ENCODE assay signal across 14 mouse cellular contexts in the genomic region with DNA sequence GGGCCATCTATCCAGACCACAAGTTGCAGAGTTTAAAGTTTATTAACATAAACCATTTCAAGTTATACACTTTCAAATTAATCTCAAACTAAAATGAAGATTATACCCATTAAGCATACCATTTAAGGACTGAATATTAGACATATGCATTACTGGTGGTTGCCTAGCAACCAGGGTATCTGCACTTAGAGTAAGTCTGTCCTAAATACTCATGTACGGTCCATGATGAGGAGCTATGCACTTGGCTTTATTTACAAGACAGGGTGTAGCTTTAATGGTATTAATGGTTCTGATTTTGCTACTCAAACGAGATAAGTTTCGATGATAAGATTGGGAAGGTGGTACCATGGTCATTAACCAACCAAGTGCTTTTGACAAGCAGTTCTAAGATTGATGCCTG.
"Had no signal": no experiment of that assay in that cellular context is flagged by ENCODE, and none has a peak within 500 bp of the region (broad histone marks: within the 10 kb centered on the region; RNA-seq: fewer than 3 reads in every experiment).

No protein-coding gene starts in this region.

- H3K27me3 ChIP-seq: liver, embryonic 13.5 days; midbrain, embryonic 13.5 days; stomach, embryonic 15.5 days had no signal

- H3K36me3 ChIP-seq: liver, embryonic 13.5 days; midbrain, embryonic 13.5 days; stomach, embryonic 15.5 days had no signal

- DNase-seq: kidney, adult 18-20 months; kidney, postnatal 14 days; kidney, postnatal 4 days; liver, embryonic 13.5 days; lung, adult 2 months; lung, postnatal 14 days; lung, postnatal 4 days; right cerebral cortex, postnatal 14 days; right cerebral cortex, postnatal 4 days; thymus, postnatal 25 days had no signal

- H3K9me3 ChIP-seq: liver, embryonic 13.5 days; midbrain, embryonic 13.5 days; stomach, embryonic 15.5 days had no signal

- H3K4me3 ChIP-seq: left cerebral cortex, adult 2 months; liver, embryonic 13.5 days; midbrain, embryonic 13.5 days; stomach, embryonic 15.5 days had no signal

- ATAC-seq: intestine, embryonic 16.5 days had no signal

- H3K4me1 ChIP-seq: liver, embryonic 13.5 days; stomach, embryonic 15.5 days had no signal

- H3K4me2 ChIP-seq: liver, embryonic 13.5 days; midbrain, embryonic 13.5 days; stomach, embryonic 15.5 days had no signal

- H3K27ac ChIP-seq: left cerebral cortex, adult 2 months; liver, embryonic 13.5 days; stomach, embryonic 15.5 days had no signal

- H3K9ac ChIP-seq: liver, embryonic 13.5 days; midbrain, embryonic 13.5 days; stomach, embryonic 15.5 days had no signal
